Mouse (Mus musculus) testis, adult 2 months (tissue): ENCODE measurements around the gene Ccdc155. TPM values are rescaled to one million over a fixed set of nuclear protein-coding genes. Genes with fewer than 3 reads are reported as not detected.
"Not testable (repeated sequence)": the region's sequence is repeated elsewhere in the genome, so short reads cannot be mapped to it uniquely, and the experiment has no call there.

Experiments
- H3K27ac ChIP-seq: fragments of 200-500 bp; 2 replicates; pipeline ENCODE4 v1.5.1; 2012; ENCODE audit warnings: low read depth, low read length; ENCODE audit not compliant: control insufficient read depth, insufficient read depth
- H3K27me3 ChIP-seq: fragments of 200-500 bp; 2 replicates; pipeline ENCODE4 v1.6.1; 2012; ENCODE audit warnings: mild to moderate bottlenecking, low read length, moderate library complexity; ENCODE audit not compliant: control insufficient read depth, insufficient read depth
- H3K36me3 ChIP-seq: fragments of 200-500 bp; 2 replicates; pipeline ENCODE4 v1.6.1; 2012; ENCODE audit warnings: mild to moderate bottlenecking, low read length; ENCODE audit not compliant: control insufficient read depth, insufficient read depth
- H3K4me1 ChIP-seq: fragments of 200-500 bp; 2 replicates; pipeline ENCODE4 v1.6.1; 2012; ENCODE audit warnings: low read length; ENCODE audit not compliant: control insufficient read depth, insufficient read depth
- H3K4me3 ChIP-seq: fragments of 200-500 bp; 2 replicates; pipeline ENCODE4 v1.5.1; 2012; ENCODE audit warnings: low read depth, mild to moderate bottlenecking, low read length, moderate library complexity, mixed read lengths; ENCODE audit not compliant: control insufficient read depth
- CTCF ChIP-seq: fragments of 200-500 bp; IDR thresholded peaks from 2 replicates; pipeline ENCODE4 v1.5.1; 2012; ENCODE audit warnings: low read depth, mild to moderate bottlenecking, inconsistent platforms, low read length, moderate library complexity; ENCODE audit not compliant: control insufficient read depth, insufficient read depth, insufficient replicate concordance
- POLR2A ChIP-seq: fragments of 200-500 bp; IDR thresholded peaks from 2 replicates; pipeline ENCODE4 v1.6.1; 2012; ENCODE audit warnings: low read depth, mild to moderate bottlenecking, inconsistent platforms, low read length, moderate library complexity; ENCODE audit not compliant: control insufficient read depth
- polyA plus RNA-seq: library from polyadenylated mRNA; depleted of rRNA; stranded (reverse); fragments of >200 nt; gene quantifications from 2 replicates; pipeline ENCODE4 v1.2.3, GENCODE M21; 2012

Ccdc155 gene
- polyA plus RNA-seq, 1 experiment, result 78.3 TPM

GRCm38 (mm10) chr7:45176356-45176755 is 28.3 kb downstream of the Ccdc155 start:
- peak overlapping the region; percentile 25; the same call in 1 of the 2 replicates for H3K27ac ChIP-seq
- no peaks in the 10 kb centered on the region for H3K36me3 ChIP-seq
- H3K27me3 ChIP-seq, result no peaks in the 10 kb centered on the region; the same call in 1 of the 2 replicates
- H3K4me3 ChIP-seq, result peak overlapping the region; percentile 88
- H3K4me1 ChIP-seq, result peaks cover 38% of the 10 kb centered on the region
- TF ChIP-seq CTCF (no peak), POLR2A (no peak; the same call in 1 of the 2 replicates)

- TF ChIP-seq CTCF (no peak), POLR2A (peak; percentile 65)
- Histone ChIP-seq H3K4me1 (peaks cover 34% of the 10 kb centered on the region), H3K36me3 (no peaks in the 10 kb centered on the region), H3K4me3 (peak overlapping the region; percentile 88), H3K27ac (peak overlapping the region; percentile 74), H3K27me3 (no peaks in the 10 kb centered on the region; the same call in 1 of the 2 replicates)
Observed at GRCm38 (mm10) chr7:45175929-45176328, 28.8 kb downstream of the Ccdc155 start.

- TF ChIP-seq POLR2A (no peak), CTCF (no peak)
- H3K27ac ChIP-seq, result peak overlapping the region; percentile 45; the same call in 1 of the 2 replicates
- H3K4me1 ChIP-seq, result peaks cover 32% of the 10 kb centered on the region
- no peaks in the 10 kb centered on the region; the same call in 1 of the 2 replicates for H3K27me3 ChIP-seq
- H3K36me3 ChIP-seq, result no peaks in the 10 kb centered on the region
- H3K4me3 ChIP-seq, result peak overlapping the region; percentile 88
Observed at GRCm38 (mm10) chr7:45175398-45175797, 29.3 kb downstream of the Ccdc155 start.

GRCm38 (mm10) chr7:45174567-45175280 is 30.0 kb downstream of the Ccdc155 start:
- Histone ChIP-seq H3K27ac (peak overlapping the region; percentile 61), H3K4me1 (peaks cover 30% of the 10 kb centered on the region), H3K36me3 (no peaks in the 10 kb centered on the region), H3K27me3 (no peaks in the 10 kb centered on the region; the same call in 1 of the 2 replicates), H3K4me3 (peak overlapping the region; percentile 88)
- TF ChIP-seq CTCF (no peak), POLR2A (no peak)

GRCm38 (mm10) chr7:45173772-45174171 is 30.9 kb downstream of the Ccdc155 start:
- not testable (repeated sequence) for H3K4me3 ChIP-seq, H3K27me3 ChIP-seq, H3K36me3 ChIP-seq, H3K27ac ChIP-seq
- peaks cover 31% of the 10 kb centered on the region for H3K4me1 ChIP-seq

GRCm38 (mm10) chr7:45172974-45173373 is 31.7 kb downstream of the Ccdc155 start:
- Histone ChIP-seq H3K27ac (no peak overlapping the region), H3K4me3 (peak overlapping the region; percentile 80), H3K36me3 (no peaks in the 10 kb centered on the region), H3K4me1 (peaks cover 36% of the 10 kb centered on the region), H3K27me3 (no peaks in the 10 kb centered on the region; the same call in 1 of the 2 replicates)
- peak; percentile 45; the same call in 1 of the 2 replicates for TF ChIP-seq CTCF
- no peak for TF ChIP-seq POLR2A

GRCm38 (mm10) chr7:45169495-45169894 is 35.2 kb downstream of the Ccdc155 start:
- Histone ChIP-seq H3K36me3 (no peaks in the 10 kb centered on the region), H3K27me3 (no peaks in the 10 kb centered on the region), H3K27ac (no peak overlapping the region), H3K4me1 (peaks cover 29% of the 10 kb centered on the region), H3K4me3 (peak overlapping the region; percentile 30)
- TF ChIP-seq CTCF (no peak), POLR2A (no peak)

GRCm38 (mm10) chr7:45168656-45169055 is 36.0 kb downstream of the Ccdc155 start:
- peak overlapping the region; percentile 52 for H3K4me3 ChIP-seq

More at GRCm38 (mm10) chr7:45168656-45169055, 36.0 kb downstream of the Ccdc155 start:
- H3K4me1 ChIP-seq, result peaks cover 30% of the 10 kb centered on the region
- H3K27ac ChIP-seq, result no peak overlapping the region
- TF ChIP-seq POLR2A, result no peak
- TF ChIP-seq CTCF, result no peak
- no peaks in the 10 kb centered on the region for H3K27me3 ChIP-seq
- no peaks in the 10 kb centered on the region for H3K36me3 ChIP-seq
